Mouse (Mus musculus): ENCODE measurements at regions not wholly inside any gene's neighbourhood (a gene's known extent, or its start where the extent isn't known, plus 50 kb on each side); places are given as distances from the start of the nearest gene placed in this dataset.
"Not testable (repeated sequence)": the region's sequence is repeated elsewhere in the genome, so short reads cannot be mapped to it uniquely, and the experiment has no call there.

- no peak for ATAC-seq (ENCODE audit: insufficient number of reproducible peaks, insufficient read depth, low FRiP score, low TSS enrichment, low read depth)
- Histone ChIP-seq H3K27ac (no peak overlapping the region), H3K36me3 (no peaks in the 10 kb centered on the region), H3K4me3 (replicated peaks) (no peak overlapping the region), H3K9me3 (no peaks in the 10 kb centered on the region), H3K4me1 (replicated peaks) (no peaks in the 10 kb centered on the region), H3K4me2 (no peak overlapping the region), H3K9ac (replicated peaks) (no peak overlapping the region), H3K27me3 (no peaks in the 10 kb centered on the region)
- 82% methylated on average over 3 of the region's 3 CpGs for WGBS
Observed at GRCm38 (mm10) chr5:40908803-40909202, 799.2 kb downstream of the Rab28 start.

DNA sequence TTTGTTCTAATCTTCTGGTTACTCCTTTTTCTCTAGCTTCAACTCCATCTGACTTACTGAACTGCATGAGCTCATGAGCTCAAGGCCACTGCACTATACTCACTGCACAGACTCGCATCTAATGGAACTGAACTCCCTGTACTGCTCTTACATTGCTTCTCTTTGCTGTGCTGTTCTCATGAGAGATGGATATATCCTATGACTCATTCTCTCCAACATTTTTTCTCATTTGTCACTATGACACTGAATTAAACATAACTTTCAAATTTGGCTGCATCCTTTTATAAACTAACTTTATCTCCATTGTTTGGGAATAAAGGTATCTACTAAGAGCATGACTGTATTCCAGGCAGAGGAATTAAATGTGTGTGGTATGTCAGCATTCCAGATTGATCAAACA is 806.2 kb downstream of the Rab28 start:
- 87% methylated on average over 1 of the region's 1 CpGs for WGBS
- Histone ChIP-seq H3K36me3 (no peaks in the 10 kb centered on the region), H3K4me1 (replicated peaks) (no peaks in the 10 kb centered on the region), H3K9ac (replicated peaks) (no peak overlapping the region), H3K9me3 (no peaks in the 10 kb centered on the region), H3K27me3 (no peaks in the 10 kb centered on the region), H3K4me2 (no peak overlapping the region), H3K4me3 (replicated peaks) (no peak overlapping the region), H3K27ac (no peak overlapping the region)
- ATAC-seq (ENCODE audit: insufficient number of reproducible peaks, insufficient read depth, low FRiP score, low TSS enrichment, low read depth): no peak

GRCm38 (mm10) chr5:40882886-40883285 is 825.1 kb downstream of the Rab28 start:
- H3K4me3 ChIP-seq (replicated peaks): no peak overlapping the region
- no peak overlapping the region for H3K27ac ChIP-seq
- WGBS: 81% methylated on average over 5 of the region's 5 CpGs
- H3K27me3 ChIP-seq: no peaks in the 10 kb centered on the region
- no peaks in the 10 kb centered on the region for H3K4me1 ChIP-seq (replicated peaks)
- no peak overlapping the region for H3K4me2 ChIP-seq
- no peaks in the 10 kb centered on the region for H3K9me3 ChIP-seq
- no peak overlapping the region for H3K9ac ChIP-seq (replicated peaks)
- H3K36me3 ChIP-seq: no peaks in the 10 kb centered on the region
- ATAC-seq (ENCODE audit: insufficient number of reproducible peaks, insufficient read depth, low FRiP score, low TSS enrichment, low read depth): no peak

GRCm38 (mm10) chr5:40877756-40878155 is 830.2 kb downstream of the Rab28 start:
- H3K27me3 ChIP-seq: no peaks in the 10 kb centered on the region
- H3K9ac ChIP-seq (replicated peaks): no peak overlapping the region
- no peaks in the 10 kb centered on the region for H3K9me3 ChIP-seq
- H3K4me2 ChIP-seq: no peak overlapping the region
- WGBS: 78% methylated on average over 3 of the region's 3 CpGs
- no peaks in the 10 kb centered on the region for H3K36me3 ChIP-seq
- H3K4me1 ChIP-seq (replicated peaks): no peaks in the 10 kb centered on the region
- ATAC-seq (ENCODE audit: insufficient number of reproducible peaks, insufficient read depth, low FRiP score, low TSS enrichment, low read depth): no peak
- no peak overlapping the region for H3K4me3 ChIP-seq (replicated peaks)
- H3K27ac ChIP-seq: no peak overlapping the region

- not testable (repeated sequence) for H3K4me2 ChIP-seq; H3K27ac ChIP-seq; H3K36me3 ChIP-seq; H3K4me1 ChIP-seq (replicated peaks); H3K9me3 ChIP-seq; H3K4me3 ChIP-seq (replicated peaks); H3K9ac ChIP-seq (replicated peaks); H3K27me3 ChIP-seq; ATAC-seq (ENCODE audit: insufficient number of reproducible peaks, insufficient read depth, low FRiP score, low TSS enrichment, low read depth)
- 85% methylated on average over 7 of the region's 7 CpGs for WGBS
Observed at GRCm38 (mm10) chr5:40862349-40862748, 845.6 kb downstream of the Rab28 start.

Measured in limb, embryonic 12.5 days (tissue).